ENCODE assay signal across 31 mouse cellular contexts in the genomic region with DNA sequence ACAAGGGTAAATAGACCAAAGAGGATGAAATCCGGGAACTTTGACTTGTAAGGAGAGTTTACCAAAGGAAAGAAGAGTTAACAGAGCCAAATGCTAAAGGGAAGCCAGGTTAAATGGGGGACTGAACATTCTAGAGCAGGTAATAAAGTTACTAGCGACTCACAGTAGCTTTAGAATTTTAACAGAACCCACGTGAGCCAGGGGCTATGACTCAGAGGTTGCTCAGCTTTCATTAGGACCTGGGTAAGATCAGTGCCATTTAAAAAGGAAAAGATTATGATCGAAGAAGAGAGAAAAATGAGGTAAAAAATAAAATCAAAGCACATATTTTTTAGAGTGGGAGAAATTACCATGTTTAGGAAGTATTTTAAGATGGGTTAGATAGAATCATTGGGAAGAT. TPM values are rescaled to one million over a fixed set of nuclear protein-coding genes. Genes with fewer than 3 reads are reported as not detected.
DNase-seq lines count a peak whose midpoint lies in the region; ATAC-seq and TF ChIP-seq lines count a peak whose summit lies in the region.
"Had no signal": no experiment of that assay in that cellular context is flagged by ENCODE, and none has a peak within 500 bp of the region (broad histone marks: within the 10 kb centered on the region; RNA-seq: fewer than 3 reads in every experiment).

No protein-coding gene starts in this region.

- no peak for ATAC-seq in stomach, postnatal 0 days (ENCODE audit: low FRiP score, low TSS enrichment)
- ATAC-seq: CD4-positive, CD25-positive, alpha-beta regulatory T cell, adult 4 months; forebrain, embryonic 14.5 days; intestine, postnatal 0 days had no signal

- peak; percentile 13 to 21 for DNase-seq in adrenal gland, postnatal 36 days
- no peak for DNase-seq in adrenal gland, postnatal 14 days
- peak; percentile 87 for DNase-seq in 3T3-L1 (ENCODE audit: low read depth, low spot score)
- DNase-seq in MEL (ENCODE audit: low read depth, low spot score): peak; percentile 14
- DNase-seq in brain, adult 2 months (ENCODE audit: low read depth, low spot score): peak; percentile 5
- DNase-seq in left cerebral cortex, adult 8-10 months (ENCODE audit: low spot score in 2 of 2): no peak
- no peak for DNase-seq in urinary bladder, adult 18-20 months (ENCODE audit: low spot score in 2 of 2)
- no peak for DNase-seq in stomach, postnatal 0 days (ENCODE audit: low spot score)
- DNase-seq: adrenal gland, adult 8-10 months; B cell, adult 2 months; cerebellum, adult 18-20 months; cerebellum, adult 9-10 months; cerebellum, postnatal 25 days; gastrocnemius, postnatal 36 days; kidney, adult 2 months had no signal

- no peaks in the 10 kb centered on the region for H3K4me1 ChIP-seq in MEL (ENCODE audit: control insufficient read depth in 1 of 2, insufficient read depth in 2 of 2, low read length in 2 of 2)
- no peaks in the 10 kb centered on the region for H3K4me1 ChIP-seq in stomach, postnatal 0 days (replicated peaks; ENCODE audit: control insufficient read depth, insufficient read depth)
- H3K4me1 ChIP-seq: embryonic facial prominence, embryonic 12.5 days; embryonic facial prominence, embryonic 15.5 days; hindbrain, embryonic 12.5 days; hindbrain, embryonic 15.5 days had no signal

- no peak overlapping the region for H3K9ac ChIP-seq in MEL (ENCODE audit: control insufficient read depth, low read depth, low read length, poor library complexity, severe bottlenecking)
- H3K9ac ChIP-seq in stomach, postnatal 0 days (ENCODE audit: low read length): no peak overlapping the region
- H3K9ac ChIP-seq: embryonic facial prominence, embryonic 12.5 days; embryonic facial prominence, embryonic 15.5 days; hindbrain, embryonic 12.5 days; hindbrain, embryonic 15.5 days had no signal

- TF ChIP-seq EP300 in MEL (IDR thresholded peaks at IDR 0.05; ENCODE audit: low read depth in 1 of 2, low read length in 2 of 2): no peak
- no peak for TF ChIP-seq EP300 in stomach, postnatal 0 days (optimal IDR thresholded peaks at IDR 0.05)

- H3K36me3 ChIP-seq in MEL (ENCODE audit: control insufficient read depth in 1 of 2, insufficient read depth in 2 of 2, low read length in 2 of 2): no peaks in the 10 kb centered on the region
- H3K36me3 ChIP-seq in stomach, postnatal 0 days (ENCODE audit: control insufficient read depth, insufficient read depth, low read length): no peaks in the 10 kb centered on the region
- H3K36me3 ChIP-seq: embryonic facial prominence, embryonic 12.5 days; embryonic facial prominence, embryonic 15.5 days; hindbrain, embryonic 12.5 days; hindbrain, embryonic 15.5 days had no signal

- H3K27me3 ChIP-seq in MEL (ENCODE audit: control insufficient read depth in 1 of 2, insufficient read depth in 2 of 2, low read length in 2 of 2): peaks cover 0 to 1% of the 10 kb centered on the region in 2 experiments; a peak in 2 of 4 replicates
- no peaks in the 10 kb centered on the region for H3K27me3 ChIP-seq in stomach, postnatal 0 days (ENCODE audit: control insufficient read depth, insufficient read depth, low read length)
- H3K27me3 ChIP-seq: embryonic facial prominence, embryonic 12.5 days; embryonic facial prominence, embryonic 15.5 days; hindbrain, embryonic 12.5 days; hindbrain, embryonic 15.5 days had no signal

- H3K4me3 ChIP-seq in MEL (ENCODE audit: control insufficient read depth in 1 of 2, insufficient read depth in 1 of 2, low read depth in 2 of 2, low read length in 2 of 2): no peak overlapping the region
- no peak overlapping the region for H3K4me3 ChIP-seq in stomach, postnatal 0 days (ENCODE audit: low read depth, low read length)
- H3K4me3 ChIP-seq: embryonic facial prominence, embryonic 12.5 days; embryonic facial prominence, embryonic 15.5 days; hindbrain, embryonic 12.5 days; hindbrain, embryonic 15.5 days had no signal

- WGBS in stomach, postnatal 0 days: 63% methylated on average over 4 of the region's 4 CpGs

- TF ChIP-seq RAD21 in MEL (IDR thresholded peaks at IDR 0.05; ENCODE audit: low read depth, low read length): no peak

- TF ChIP-seq POLR2A in MEL (IDR thresholded peaks at IDR 0.05; ENCODE audit: control insufficient read depth in 1 of 2, insufficient read depth in 1 of 2, low read depth in 1 of 2, low read length in 2 of 2, poor library complexity in 1 of 2): no peak

- no peak for TF ChIP-seq CTCF in MEL (IDR thresholded peaks at IDR 0.05 in 2 of 3, conservative IDR thresholded peaks at IDR 0.05 in 1 of 3; ENCODE audit: control insufficient read depth in 1 of 3, insufficient read depth in 1 of 3, low read depth in 2 of 3, low read length in 3 of 3, poor library complexity in 1 of 3, severe bottlenecking in 1 of 3)
- TF ChIP-seq CTCF in stomach, postnatal 0 days (IDR thresholded peaks at IDR 0.05; ENCODE audit: low read depth): no peak

- H3K79me2 ChIP-seq in MEL (ENCODE audit: control insufficient read depth, insufficient read depth, low read length, poor library complexity): no peaks in the 10 kb centered on the region

- no peak overlapping the region for H3K4me2 ChIP-seq in stomach, postnatal 0 days (replicated peaks; ENCODE audit: low read depth)
- H3K4me2 ChIP-seq: embryonic facial prominence, embryonic 12.5 days; embryonic facial prominence, embryonic 15.5 days; heart, embryonic 11.5 days; hindbrain, embryonic 12.5 days; hindbrain, embryonic 15.5 days had no signal

- no peaks in the 10 kb centered on the region for H3K9me3 ChIP-seq in MEL (replicated peaks; ENCODE audit: insufficient read depth, low read length)
- no peaks in the 10 kb centered on the region for H3K9me3 ChIP-seq in stomach, postnatal 0 days (ENCODE audit: control insufficient read depth, low read length)
- H3K9me3 ChIP-seq: embryonic facial prominence, embryonic 12.5 days; embryonic facial prominence, embryonic 15.5 days; hindbrain, embryonic 12.5 days; hindbrain, embryonic 15.5 days had no signal

- H3K27ac ChIP-seq in MEL (ENCODE audit: control insufficient read depth, low read depth, low read length): no peak overlapping the region
- H3K27ac ChIP-seq in stomach, postnatal 0 days (replicated peaks): no peak overlapping the region
- H3K27ac ChIP-seq: embryonic facial prominence, embryonic 12.5 days; embryonic facial prominence, embryonic 15.5 days; hindbrain, embryonic 12.5 days; hindbrain, embryonic 15.5 days had no signal

TF ChIP-seq in MEL, 35 proteins besides CTCF, POLR2A, EP300 and RAD21:
- TF ChIP-seq TBP (IDR thresholded peaks at IDR 0.05; ENCODE audit: low read depth, low read length) (no peak), ZC3H11A (IDR thresholded peaks at IDR 0.05; ENCODE audit: low read depth, low read length) (no peak), JUND (IDR thresholded peaks at IDR 0.05; ENCODE audit: low read depth, low read length) (no peak), CHD1 (IDR thresholded peaks at IDR 0.05; ENCODE audit: low read depth, low read length) (no peak), MAZ (IDR thresholded peaks at IDR 0.05; ENCODE audit: low read depth, low read length) (no peak), HCFC1 (IDR thresholded peaks at IDR 0.05; ENCODE audit: low read depth, low read length) (no peak), BHLHE40 (IDR thresholded peaks at IDR 0.05; ENCODE audit: borderline replicate concordance, low read depth, low read length) (no peak), ZNF384 (IDR thresholded peaks at IDR 0.05; ENCODE audit: low read depth, low read length) (no peak), MYC (IDR thresholded peaks at IDR 0.05; ENCODE audit: low read depth, low read length) (no peak), USF1 (IDR thresholded peaks at IDR 0.05; ENCODE audit: low read depth, low read length) (no peak), MAFK (IDR thresholded peaks at IDR 0.05; ENCODE audit: borderline replicate concordance, low read depth, low read length) (no peak), MYB (IDR thresholded peaks at IDR 0.05; ENCODE audit: low read depth, low read length) (no peak), TCF12 (IDR thresholded peaks at IDR 0.05; ENCODE audit: low read depth, low read length) (no peak)
TF ChIP-seq in MEL: peak in this region for 0.

RNA-seq across cellular contexts. Expression of a gene that starts 25.0 kb away (rescaled TPM):
- 100 to 1,000 TPM; 616 to 634 TPM for total RNA-seq in adrenal gland, postnatal 36 days (2021)
- 602 and 698 TPM in 2 replicates for total RNA-seq in adrenal gland, postnatal 14 days (2021)
- 459 and 615 TPM in 2 replicates for total RNA-seq in MEL (2012; rRNA removed)
- polyA plus RNA-seq in MEL (2012; ENCODE audit: insufficient read depth in 1 of 2, insufficient read length in 2 of 2, low read depth in 1 of 2, low replicate concordance in 2 of 2, missing spikeins in 1 of 2): 1,000 to 10,000 TPM in 1 of 2 experiments, not detected in 1; 2,505 TPM
- total RNA-seq in left cerebral cortex, adult 8-10 months (2022): 100 to 1,000 TPM; 332 to 421 (median 371) TPM
- 670 and 688 TPM in 2 replicates for polyA plus RNA-seq in stomach, postnatal 0 days (2015; fragmentation: Nextera tagmentation; extraction: Ambion mirVana)

RNA-seq across cellular contexts. Expression of a gene that starts 30.3 kb away (rescaled TPM):
- total RNA-seq in adrenal gland, postnatal 36 days (2021): not detected
- total RNA-seq in adrenal gland, postnatal 14 days (2021): 0.23 TPM in 1 of 2 replicates, not detected in the other
- not detected in 2 replicates for total RNA-seq in MEL (2012; rRNA removed)
- not detected for polyA plus RNA-seq in MEL (2012; ENCODE audit: insufficient read depth in 1 of 2, insufficient read length in 2 of 2, low read depth in 1 of 2, low replicate concordance in 2 of 2, missing spikeins in 1 of 2)
- total RNA-seq in left cerebral cortex, adult 8-10 months (2022): under 1 TPM; 0.30 to 0.71 (median 0.52) TPM
- polyA plus RNA-seq in stomach, postnatal 0 days (2015; fragmentation: Nextera tagmentation; extraction: Ambion mirVana): 0.06 TPM in 1 of 2 replicates, not detected in the other
- total RNA-seq: adrenal gland, adult 8-10 months; common myeloid progenitor, adult 5-6 weeks; gastrocnemius, adult 8-10 months; gastrocnemius, postnatal 36 days; granulocyte monocyte progenitor cell, adult 5-6 weeks; heart, adult 8-10 months; heart, postnatal 25 days; hematopoietic stem cell, adult 5-6 weeks had no signal
- polyA plus RNA-seq: CD4-positive, CD25-positive, alpha-beta regulatory T cell, adult 4 months; embryonic facial prominence, embryonic 12.5 days; embryonic facial prominence, embryonic 15.5 days; heart, embryonic 11.5 days; heart, embryonic 14.5 days had no signal

RNA-seq across cellular contexts. Expression of a gene that starts 37.4 kb away (rescaled TPM):
- under 1 TPM in 1 of 2 experiments, not detected in 1; 0.20 TPM for total RNA-seq in adrenal gland, postnatal 36 days (2021)
- 0.11 TPM in 1 of 2 replicates, not detected in the other for total RNA-seq in adrenal gland, postnatal 14 days (2021)
- total RNA-seq in MEL (2012; rRNA removed): 3.4 TPM in 2 replicates
- 1 to 10 TPM in 1 of 2 experiments, not detected in 1; 4.1 TPM for polyA plus RNA-seq in MEL (2012; ENCODE audit: insufficient read depth in 1 of 2, insufficient read length in 2 of 2, low read depth in 1 of 2, low replicate concordance in 2 of 2, missing spikeins in 1 of 2)
- 1 to 10 TPM; 2.6 to 2.8 (median 2.6) TPM for total RNA-seq in left cerebral cortex, adult 8-10 months (2022)
- polyA plus RNA-seq in stomach, postnatal 0 days (2015; fragmentation: Nextera tagmentation; extraction: Ambion mirVana): 0.13 TPM in 2 replicates
- total RNA-seq: gastrocnemius, adult 8-10 months; granulocyte monocyte progenitor cell, adult 5-6 weeks; heart, adult 8-10 months; heart, postnatal 25 days; hematopoietic stem cell, adult 5-6 weeks had no signal
- polyA plus RNA-seq: CD4-positive, CD25-positive, alpha-beta regulatory T cell, adult 4 months; heart, embryonic 11.5 days; heart, postnatal 0 days had no signal

Comparison
In these comparisons a context has a peak if more than half of its experiments do, and no peak if none do; other contexts are left out.
1. DNase-seq: peak in adrenal gland, postnatal 36 days (2 of 2), 3T3-L1 (single experiment), MEL (single experiment) and brain, adult 2 months (single experiment); none in adrenal gland, postnatal 14 days (single experiment), left cerebral cortex, adult 8-10 months (0 of 2), urinary bladder, adult 18-20 months (0 of 2) and stomach, postnatal 0 days (single experiment).